Mouse (Mus musculus): ENCODE measurements around the gene Smarcc2. TPM values are rescaled to one million over a fixed set of nuclear protein-coding genes. Genes with fewer than 3 reads are reported as not detected.
A peak's percentile ranks its signal among the peaks of the same experiment; 100 is the strongest.
"Not testable (repeated sequence)": the region's sequence is repeated elsewhere in the genome, so short reads cannot be mapped to it uniquely, and the experiment has no call there.

Smarcc2 gene
- total and polyA plus RNA-seq, 3 experiments, result 49.1 to 77.6 (median 75.5) TPM

DNA sequence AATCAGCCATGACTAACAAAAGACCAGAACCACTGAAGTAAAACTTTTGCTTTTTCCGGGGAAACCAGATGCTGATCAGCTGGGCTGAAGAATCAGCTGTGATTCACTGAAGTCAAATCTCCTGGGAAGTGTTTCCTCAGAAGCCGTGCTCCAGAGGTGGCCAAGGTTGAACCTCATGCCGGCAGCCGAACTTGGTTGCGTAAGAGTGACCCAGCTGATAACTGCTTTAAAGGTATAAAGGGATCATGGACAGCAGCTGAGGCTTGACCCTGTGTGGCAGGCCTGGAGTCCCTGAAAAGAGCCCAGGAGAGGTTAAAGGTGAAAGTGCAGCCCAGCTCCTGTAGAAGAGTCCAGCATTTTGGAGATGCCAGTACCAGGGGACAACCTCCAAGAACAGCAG, 43.3 kb downstream of the Smarcc2 start:
- no peaks in the 10 kb centered on the region; the same call in 1 of the 2 replicates for H3K79me2 ChIP-seq (replicated peaks; ENCODE audit: control insufficient read depth, insufficient read depth, low read length)
- peak overlapping the region; percentile 21; the same call in 1 of the 2 replicates for H3K4me3 ChIP-seq
- peak overlapping the region; percentile 32 for H3K9ac ChIP-seq (ENCODE audit: low read depth, low read length)
- H3K27ac ChIP-seq, result peak overlapping the region; percentile 79
- H3K27me3 ChIP-seq (ENCODE audit: control insufficient read depth, insufficient read depth, low read length), result no peaks in the 10 kb centered on the region
- H3K4me1 ChIP-seq (ENCODE audit: control insufficient read depth, insufficient read depth, low read length), result peaks cover 6% of the 10 kb centered on the region
- no peaks in the 10 kb centered on the region for H3K36me3 ChIP-seq (ENCODE audit: control insufficient read depth, insufficient read depth, low read length)
- TF ChIP-seq POLR2A (IDR thresholded peaks at IDR 0.05; ENCODE audit: insufficient read depth, low read depth, low read length) (peak; percentile 39; the same call in 1 of the 2 replicates), EP300 (IDR thresholded peaks at IDR 0.05; ENCODE audit: insufficient read depth, low read depth, low read length) (0 out of 2 replicates have a peak, but pooled peaks have one; percentile 41), CTCF (IDR thresholded peaks at IDR 0.05) (no peak)
- intact Hi-C loops (cut with DNase I), result no loop called here
- DNase-seq, result peak; percentile 56 to 75
- WGBS, result 39% methylated on average over 5 of the region's 5 CpGs

- no peak for DNase-seq
- 66% methylated on average over 8 of the region's 8 CpGs for WGBS
- Histone ChIP-seq H3K36me3 (ENCODE audit: control insufficient read depth, insufficient read depth, low read length) (no peaks in the 10 kb centered on the region), H3K27ac (peak overlapping the region; percentile 79), H3K4me3 (peak overlapping the region; percentile 31), H3K9ac (ENCODE audit: low read depth, low read length) (0 out of 2 replicates have a peak overlapping the region, but pooled peaks have one; percentile 28), H3K27me3 (ENCODE audit: control insufficient read depth, insufficient read depth, low read length) (no peaks in the 10 kb centered on the region), H3K79me2 (replicated peaks; ENCODE audit: control insufficient read depth, insufficient read depth, low read length) (no peaks in the 10 kb centered on the region; the same call in 1 of the 2 replicates), H3K4me1 (ENCODE audit: control insufficient read depth, insufficient read depth, low read length) (peaks cover 6% of the 10 kb centered on the region)
- no peak for TF ChIP-seq EP300 (IDR thresholded peaks at IDR 0.05; ENCODE audit: insufficient read depth, low read depth, low read length)
- no peak for TF ChIP-seq POLR2A (IDR thresholded peaks at IDR 0.05; ENCODE audit: insufficient read depth, low read depth, low read length)
- no peak for TF ChIP-seq CTCF (IDR thresholded peaks at IDR 0.05)
- intact Hi-C loops (cut with DNase I), result no loop called here
Observed at GRCm38 (mm10) chr10:128503532-128503931, 44.5 kb downstream of the Smarcc2 start.

DNA sequence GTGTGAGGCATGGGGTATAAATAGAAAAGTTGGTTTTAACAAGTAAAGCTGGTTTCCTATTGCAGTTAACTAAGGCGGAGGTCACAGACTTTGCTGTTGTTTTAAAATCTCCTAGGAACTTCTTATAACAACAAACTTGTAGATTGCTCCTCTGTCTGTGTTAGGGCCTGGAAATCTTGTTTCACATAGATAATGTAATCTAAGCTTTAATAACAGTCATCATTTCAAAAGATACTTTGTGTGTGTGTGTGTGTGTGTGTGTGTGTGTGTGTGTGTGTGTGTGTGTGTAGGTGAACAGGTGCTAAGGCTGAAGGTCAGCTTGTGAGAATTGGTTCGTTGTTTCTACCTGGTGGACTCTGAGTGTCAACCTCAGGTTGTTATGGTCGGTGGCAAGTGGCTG, 45.0 kb downstream of the Smarcc2 start:
- intact Hi-C loops (cut with DNase I), result no loop called here

GRCm38 (mm10) chr10:128504641-128505370, 45.8 kb downstream of the Smarcc2 start:
- intact Hi-C loops (cut with DNase I), result no loop called here

More for the DNA sequence above, 45.0 kb downstream of the Smarcc2 start:
- Histone ChIP-seq H3K4me3 (peak overlapping the region; percentile 31), H3K27me3 (ENCODE audit: control insufficient read depth, insufficient read depth, low read length) (no peaks in the 10 kb centered on the region), H3K79me2 (replicated peaks; ENCODE audit: control insufficient read depth, insufficient read depth, low read length) (no peaks in the 10 kb centered on the region; the same call in 1 of the 2 replicates), H3K4me1 (ENCODE audit: control insufficient read depth, insufficient read depth, low read length) (peaks cover 6% of the 10 kb centered on the region), H3K9ac (ENCODE audit: low read depth, low read length) (no peak overlapping the region), H3K27ac (peak overlapping the region; percentile 79), H3K36me3 (ENCODE audit: control insufficient read depth, insufficient read depth, low read length) (no peaks in the 10 kb centered on the region)
- no peak for DNase-seq
- TF ChIP-seq EP300 (IDR thresholded peaks at IDR 0.05; ENCODE audit: insufficient read depth, low read depth, low read length) (no peak), POLR2A (IDR thresholded peaks at IDR 0.05; ENCODE audit: insufficient read depth, low read depth, low read length) (no peak), CTCF (IDR thresholded peaks at IDR 0.05) (no peak)
- WGBS, result 49% methylated on average over 3 of the region's 3 CpGs

GRCm38 (mm10) chr10:128505371-128505667, 46.3 kb downstream of the Smarcc2 start:
- H3K27ac ChIP-seq; H3K9ac ChIP-seq (ENCODE audit: low read depth, low read length); H3K4me3 ChIP-seq; H3K4me1 ChIP-seq (ENCODE audit: control insufficient read depth, insufficient read depth, low read length); DNase-seq; intact Hi-C loops (cut with DNase I); H3K27me3 ChIP-seq (ENCODE audit: control insufficient read depth, insufficient read depth, low read length); H3K36me3 ChIP-seq (ENCODE audit: control insufficient read depth, insufficient read depth, low read length); H3K79me2 ChIP-seq (replicated peaks; ENCODE audit: control insufficient read depth, insufficient read depth, low read length): not testable (repeated sequence)
- WGBS, result 79% methylated on average over 5 of the region's 5 CpGs

More at GRCm38 (mm10) chr10:128504641-128505370, 45.8 kb downstream of the Smarcc2 start:
- H3K27me3 ChIP-seq (ENCODE audit: control insufficient read depth, insufficient read depth, low read length), result no peaks in the 10 kb centered on the region
- WGBS, result 48% methylated on average over 9 of the region's 9 CpGs
- H3K9ac ChIP-seq (ENCODE audit: low read depth, low read length), result peak overlapping the region; percentile 32; the same call in 1 of the 2 replicates
- TF ChIP-seq EP300 (IDR thresholded peaks at IDR 0.05; ENCODE audit: insufficient read depth, low read depth, low read length) (no peak), POLR2A (IDR thresholded peaks at IDR 0.05; ENCODE audit: insufficient read depth, low read depth, low read length) (no peak), CTCF (IDR thresholded peaks at IDR 0.05) (no peak)
- DNase-seq, result peak in 1 of 2 experiments; percentile 31
- H3K36me3 ChIP-seq (ENCODE audit: control insufficient read depth, insufficient read depth, low read length), result no peaks in the 10 kb centered on the region
- H3K4me1 ChIP-seq (ENCODE audit: control insufficient read depth, insufficient read depth, low read length), result peaks cover 6% of the 10 kb centered on the region
- peak overlapping the region; percentile 48 for H3K27ac ChIP-seq
- H3K4me3 ChIP-seq, result no peak overlapping the region
- no peaks in the 10 kb centered on the region; the same call in 1 of the 2 replicates for H3K79me2 ChIP-seq (replicated peaks; ENCODE audit: control insufficient read depth, insufficient read depth, low read length)

DNA sequence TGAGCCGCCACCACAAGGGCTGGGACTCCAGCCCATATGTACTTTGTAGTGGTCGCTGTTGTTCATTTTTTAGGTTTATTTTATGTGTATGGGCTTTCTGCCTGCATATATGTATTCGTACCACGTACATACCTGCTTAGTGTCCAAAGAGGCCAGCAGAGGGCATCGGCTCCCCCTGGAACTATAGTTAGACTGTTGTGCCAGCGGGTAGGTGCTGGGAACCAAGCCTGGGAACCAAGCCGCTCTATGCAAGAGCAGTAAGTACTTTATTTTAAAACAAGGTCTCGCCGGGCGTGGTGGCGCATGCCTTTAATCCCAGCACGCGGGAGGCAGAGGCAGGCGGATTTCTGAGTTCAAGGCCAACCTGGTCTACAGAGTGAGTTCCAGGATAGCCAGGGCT, 46.9 kb downstream of the Smarcc2 start:
- no peak for DNase-seq
- Histone ChIP-seq H3K9ac (ENCODE audit: low read depth, low read length) (no peak overlapping the region), H3K79me2 (replicated peaks; ENCODE audit: control insufficient read depth, insufficient read depth, low read length) (no peaks in the 10 kb centered on the region; the same call in 1 of the 2 replicates), H3K4me3 (no peak overlapping the region), H3K4me1 (ENCODE audit: control insufficient read depth, insufficient read depth, low read length) (peaks cover 6% of the 10 kb centered on the region), H3K27ac (no peak overlapping the region), H3K36me3 (ENCODE audit: control insufficient read depth, insufficient read depth, low read length) (no peaks in the 10 kb centered on the region), H3K27me3 (ENCODE audit: control insufficient read depth, insufficient read depth, low read length) (no peaks in the 10 kb centered on the region)
- intact Hi-C loops (cut with DNase I), result no loop called here
- no peak for TF ChIP-seq EP300 (IDR thresholded peaks at IDR 0.05; ENCODE audit: insufficient read depth, low read depth, low read length)
- TF ChIP-seq POLR2A (IDR thresholded peaks at IDR 0.05; ENCODE audit: insufficient read depth, low read depth, low read length), result no peak
- TF ChIP-seq CTCF (IDR thresholded peaks at IDR 0.05), result no peak
- 97% methylated on average over 14 of the region's 14 CpGs for WGBS
